Mouse (Mus musculus) cerebellum, postnatal 10 days (tissue): ENCODE data around the gene Rps6ka2.
"Not testable (repeated sequence)": the region's sequence is repeated elsewhere in the genome, so short reads cannot be mapped to it uniquely, and the experiment has no call there.

ENCODE experiments used
- DNase-seq, 2 experiments: peaks; one replicate each; pipeline ENCODE4 v3.0.0; 2021; ENCODE audit warnings: mixed read lengths in 2 of 2

The Rps6ka2 gene

GRCm38 (mm10) chr17:7271522-7272134, 101.7 kb downstream of the Rps6ka2 start:
- DNase-seq = no peak

GRCm38 (mm10) chr17:7273054-7273453, 103.1 kb downstream of the Rps6ka2 start:
- DNase-seq = peak; percentile 36 to 48

GRCm38 (mm10) chr17:7273785-7274184, 103.9 kb downstream of the Rps6ka2 start:
- DNase-seq = no peak

GRCm38 (mm10) chr17:7278702-7279242, 108.9 kb downstream of the Rps6ka2 start:
- DNase-seq = peak; percentile 97

GRCm38 (mm10) chr17:7279251-7279650, 109.3 kb downstream of the Rps6ka2 start:
- DNase-seq = no peak

GRCm38 (mm10) chr17:7284297-7284910, 114.5 kb downstream of the Rps6ka2 start:
- peak; percentile 55 to 69 for DNase-seq

- no peak for DNase-seq
Observed at GRCm38 (mm10) chr17:7285292-7285691, 115.4 kb downstream of the Rps6ka2 start.

- DNase-seq = peak; percentile 57 to 63
Observed at GRCm38 (mm10) chr17:7286422-7287050, 116.6 kb downstream of the Rps6ka2 start.

- DNase-seq = peak; percentile 82 to 85
Observed at GRCm38 (mm10) chr17:7292012-7292684, 122.2 kb downstream of the Rps6ka2 start.

- DNase-seq = peak; percentile 60 to 64
Observed at GRCm38 (mm10) chr17:7306278-7307196, 136.6 kb downstream of the Rps6ka2 start.

GRCm38 (mm10) chr17:7315693-7316382, 145.9 kb downstream of the Rps6ka2 start:
- not testable (repeated sequence) for DNase-seq

- not testable (repeated sequence) for DNase-seq
Observed at GRCm38 (mm10) chr17:7319789-7320188, 149.9 kb downstream of the Rps6ka2 start.

- DNase-seq = not testable (repeated sequence)
Observed at GRCm38 (mm10) chr17:7324346-7324745, 154.4 kb downstream of the Rps6ka2 start, which contains the start of gene Tcp10a. Tcp10a (plus strand) TSS chr17:7324646.

GRCm38 (mm10) chr17:7326415-7326814, 156.5 kb downstream of the Rps6ka2 start:
- DNase-seq = not testable (repeated sequence)

GRCm38 (mm10) chr17:7332745-7333144, 162.8 kb downstream of the Rps6ka2 start:
- DNase-seq = not testable (repeated sequence)

- DNase-seq = peak; percentile 24 to 39
Observed at GRCm38 (mm10) chr17:7337381-7337780, 167.5 kb downstream of the Rps6ka2 start.

- peak; percentile 65 to 74 for DNase-seq
Observed at GRCm38 (mm10) chr17:7348765-7349164, 178.8 kb downstream of the Rps6ka2 start.

GRCm38 (mm10) chr17:7352596-7352995, 182.7 kb downstream of the Rps6ka2 start, which contains the start of gene Ttll2:
Ttll2 (minus strand) TSS chr17:7352696.
- DNase-seq = not testable (repeated sequence)
